Mouse (Mus musculus): ENCODE data around the gene Gh.
A peak's percentile ranks its signal among the peaks of the same experiment; 100 is the strongest.

The Gh gene

GRCm38 (mm10) chr11:106271131-106271793 lies 30.4 kb downstream of the Gh start:
- DNase-seq (ENCODE audit: low read depth, low spot score) = no peak

GRCm38 (mm10) chr11:106269060-106269431 lies 32.6 kb downstream of the Gh start:
- DNase-seq (ENCODE audit: low read depth, low spot score) = peak; percentile 30

GRCm38 (mm10) chr11:106268326-106269059 lies 33.2 kb downstream of the Gh start:
- DNase-seq (ENCODE audit: low read depth, low spot score) = peak; percentile 92

- DNase-seq (ENCODE audit: low read depth, low spot score) = no peak
Measured at GRCm38 (mm10) chr11:106267871-106268270, 33.8 kb downstream of the Gh start.

GRCm38 (mm10) chr11:106267311-106267852 lies 34.3 kb downstream of the Gh start:
- peak; percentile 26 for DNase-seq (ENCODE audit: low read depth, low spot score)

- no peak for DNase-seq (ENCODE audit: low read depth, low spot score)
Measured at GRCm38 (mm10) chr11:106266431-106266830, 35.2 kb downstream of the Gh start.

- no peak for DNase-seq (ENCODE audit: low read depth, low spot score)
Measured at GRCm38 (mm10) chr11:106265570-106265969, 36.1 kb downstream of the Gh start.

- DNase-seq (ENCODE audit: low read depth, low spot score) = no peak
Measured at GRCm38 (mm10) chr11:106264988-106265387, 36.7 kb downstream of the Gh start.

GRCm38 (mm10) chr11:106263963-106264362 lies 37.7 kb downstream of the Gh start:
- no peak for DNase-seq (ENCODE audit: low read depth, low spot score)

- DNase-seq (ENCODE audit: low read depth, low spot score) = no peak
Measured at GRCm38 (mm10) chr11:106260826-106261450, 40.7 kb downstream of the Gh start.

- no peak for DNase-seq (ENCODE audit: low read depth, low spot score)
Measured at GRCm38 (mm10) chr11:106256775-106257174, 44.9 kb downstream of the Gh start.

GRCm38 (mm10) chr11:106255685-106256451 lies 45.8 kb downstream of the Gh start, which contains the start of the genes Ftsj3 and Psmc5:
Gene Ftsj3, minus strand, starts transcription at chr11:106256079.
Gene Psmc5, plus strand, starts transcription at chr11:106256154.
- peak; percentile 91 for DNase-seq (ENCODE audit: low read depth, low spot score)

- no peak for DNase-seq (ENCODE audit: low read depth, low spot score)
Measured at GRCm38 (mm10) chr11:106255174-106255573, 46.5 kb downstream of the Gh start.

GRCm38 (mm10) chr11:106254767-106255166 lies 46.9 kb downstream of the Gh start:
- DNase-seq (ENCODE audit: low read depth, low spot score) = no peak

Measured in skeletal muscle tissue, adult 2 months (tissue).